Mouse (Mus musculus): ENCODE data around the gene Otud5. TPM values are rescaled to one million over a fixed set of nuclear protein-coding genes. Genes with fewer than 3 reads are reported as not detected.
A peak's percentile ranks its signal among the peaks of the same experiment; 100 is the strongest.

Gene Otud5
- total and polyA plus RNA-seq, 3 experiments = 53.7 to 86.5 (median 71.8) TPM

- DNase-seq (ENCODE audit: low spot score) (peak; percentile 2), ATAC-seq (ENCODE audit: extremely low read depth, insufficient number of reproducible peaks, low FRiP score, poor library complexity, severe bottlenecking) (no peak)
- H3K4me3 ChIP-seq (ENCODE audit: low read depth, low read length) = no peak overlapping the region
- H3K27me3 ChIP-seq (ENCODE audit: insufficient read depth, low read length) = no peaks in the 10 kb centered on the region
- TF ChIP-seq CTCF (IDR thresholded peaks at IDR 0.05; ENCODE audit: low read depth, low read length) (no peak), POLR2AphosphoS5 (IDR thresholded peaks at IDR 0.05; ENCODE audit: insufficient replicate concordance, low read depth, low read length) (no peak), GATA2 (IDR thresholded peaks at IDR 0.05; ENCODE audit: borderline replicate concordance, low read depth, low read length) (no peak), GATA1 (IDR thresholded peaks at IDR 0.05; ENCODE audit: borderline replicate concordance, low read length) (no peak), TAL1 (conservative IDR thresholded peaks at IDR 0.05; ENCODE audit: low read depth, low read length) (no peak)
- peaks cover 8% of the 10 kb centered on the region for H3K4me1 ChIP-seq (ENCODE audit: insufficient read depth, low read depth, low read length)
- H3K36me3 ChIP-seq (replicated peaks) = peaks cover 67% of the 10 kb centered on the region
- H3K9me3 ChIP-seq (replicated peaks) = no peaks in the 10 kb centered on the region
These were observed 18.1 kb downstream of the Otud5 start for GRCm38 (mm10) chrX:7859191-7859753.

GRCm38 (mm10) chrX:7863181-7863580, 22.0 kb downstream of the Otud5 start:
- DNase-seq (ENCODE audit: low spot score) = no peak
- H3K4me1 ChIP-seq (ENCODE audit: insufficient read depth, low read depth, low read length) = peaks cover 8% of the 10 kb centered on the region
- no peaks in the 10 kb centered on the region for H3K9me3 ChIP-seq (replicated peaks)
- H3K4me3 ChIP-seq (ENCODE audit: low read depth, low read length) = no peak overlapping the region
- H3K27me3 ChIP-seq (ENCODE audit: insufficient read depth, low read length) = no peaks in the 10 kb centered on the region
- TF ChIP-seq GATA1 (IDR thresholded peaks at IDR 0.05; ENCODE audit: borderline replicate concordance, low read length) (no peak), POLR2AphosphoS5 (IDR thresholded peaks at IDR 0.05; ENCODE audit: insufficient replicate concordance, low read depth, low read length) (no peak), GATA2 (IDR thresholded peaks at IDR 0.05; ENCODE audit: borderline replicate concordance, low read depth, low read length) (no peak), CTCF (IDR thresholded peaks at IDR 0.05; ENCODE audit: low read depth, low read length) (no peak), TAL1 (conservative IDR thresholded peaks at IDR 0.05; ENCODE audit: low read depth, low read length) (no peak)
- peaks cover 83% of the 10 kb centered on the region for H3K36me3 ChIP-seq (replicated peaks)
- no peak for ATAC-seq (ENCODE audit: extremely low read depth, insufficient number of reproducible peaks, low FRiP score, poor library complexity, severe bottlenecking)

GRCm38 (mm10) chrX:7864551-7864950, 23.4 kb downstream of the Otud5 start:
- Histone ChIP-seq H3K36me3 (replicated peaks) (peaks cover 79% of the 10 kb centered on the region), H3K4me1 (ENCODE audit: insufficient read depth, low read depth, low read length) (peaks cover 2% of the 10 kb centered on the region; the same call in 1 of the 2 replicates), H3K9me3 (replicated peaks) (no peaks in the 10 kb centered on the region), H3K4me3 (ENCODE audit: low read depth, low read length) (no peak overlapping the region), H3K27me3 (ENCODE audit: insufficient read depth, low read length) (no peaks in the 10 kb centered on the region)
- DNase-seq (ENCODE audit: low spot score) (no peak), ATAC-seq (ENCODE audit: extremely low read depth, insufficient number of reproducible peaks, low FRiP score, poor library complexity, severe bottlenecking) (no peak)
- no peak for TF ChIP-seq POLR2AphosphoS5 (IDR thresholded peaks at IDR 0.05; ENCODE audit: insufficient replicate concordance, low read depth, low read length)
- TF ChIP-seq GATA1 (IDR thresholded peaks at IDR 0.05; ENCODE audit: borderline replicate concordance, low read length) = no peak
- no peak for TF ChIP-seq GATA2 (IDR thresholded peaks at IDR 0.05; ENCODE audit: borderline replicate concordance, low read depth, low read length)
- TF ChIP-seq CTCF (IDR thresholded peaks at IDR 0.05; ENCODE audit: low read depth, low read length) = no peak
- TF ChIP-seq TAL1 (conservative IDR thresholded peaks at IDR 0.05; ENCODE audit: low read depth, low read length) = no peak

DNA sequence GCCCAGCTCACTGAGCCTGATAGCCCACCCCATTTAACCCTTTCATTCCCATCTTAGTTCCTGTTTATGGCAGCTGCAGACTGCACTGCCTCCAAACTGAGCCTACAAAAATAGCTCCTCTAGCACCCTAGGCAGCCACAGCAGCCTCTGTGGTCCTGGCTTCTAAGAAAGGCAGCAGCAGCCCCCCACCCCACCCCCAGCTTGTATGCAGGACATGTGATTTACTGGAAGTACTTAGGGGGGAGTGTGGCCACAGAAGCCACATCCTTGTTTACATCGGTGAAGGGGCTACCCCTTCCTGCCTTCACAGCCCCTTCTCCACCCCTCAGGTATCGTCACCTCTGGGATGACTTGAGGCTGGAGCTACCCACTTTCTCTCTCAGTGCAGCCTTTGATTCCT, 24.2 kb downstream of the Otud5 start:
- ATAC-seq (ENCODE audit: extremely low read depth, insufficient number of reproducible peaks, low FRiP score, poor library complexity, severe bottlenecking) = no peak
- Histone ChIP-seq H3K4me3 (ENCODE audit: low read depth, low read length) (no peak overlapping the region), H3K27me3 (ENCODE audit: insufficient read depth, low read length) (no peaks in the 10 kb centered on the region), H3K9me3 (replicated peaks) (no peaks in the 10 kb centered on the region), H3K4me1 (ENCODE audit: insufficient read depth, low read depth, low read length) (no peaks in the 10 kb centered on the region; the same call in 1 of the 2 replicates), H3K36me3 (replicated peaks) (peaks cover 75% of the 10 kb centered on the region)
- no peak for DNase-seq (ENCODE audit: low spot score)
- TF ChIP-seq GATA2 (IDR thresholded peaks at IDR 0.05; ENCODE audit: borderline replicate concordance, low read depth, low read length) (no peak), TAL1 (conservative IDR thresholded peaks at IDR 0.05; ENCODE audit: low read depth, low read length) (no peak), POLR2AphosphoS5 (IDR thresholded peaks at IDR 0.05; ENCODE audit: insufficient replicate concordance, low read depth, low read length) (no peak), GATA1 (IDR thresholded peaks at IDR 0.05; ENCODE audit: borderline replicate concordance, low read length) (no peak), CTCF (IDR thresholded peaks at IDR 0.05; ENCODE audit: low read depth, low read length) (no peak)

GRCm38 (mm10) chrX:7865786-7866185, 24.6 kb downstream of the Otud5 start:
- H3K9me3 ChIP-seq (replicated peaks) = no peaks in the 10 kb centered on the region
- H3K27me3 ChIP-seq (ENCODE audit: insufficient read depth, low read length) = no peaks in the 10 kb centered on the region
- ATAC-seq (ENCODE audit: extremely low read depth, insufficient number of reproducible peaks, low FRiP score, poor library complexity, severe bottlenecking) (no peak), DNase-seq (ENCODE audit: low spot score) (no peak)
- H3K4me1 ChIP-seq (ENCODE audit: insufficient read depth, low read depth, low read length) = no peaks in the 10 kb centered on the region; the same call in 1 of the 2 replicates
- no peak for TF ChIP-seq POLR2AphosphoS5 (IDR thresholded peaks at IDR 0.05; ENCODE audit: insufficient replicate concordance, low read depth, low read length)
- no peak overlapping the region for H3K4me3 ChIP-seq (ENCODE audit: low read depth, low read length)
- peaks cover 71% of the 10 kb centered on the region for H3K36me3 ChIP-seq (replicated peaks)

GRCm38 (mm10) chrX:7867141-7867540, 26.0 kb downstream of the Otud5 start:
- ATAC-seq (ENCODE audit: extremely low read depth, insufficient number of reproducible peaks, low FRiP score, poor library complexity, severe bottlenecking) (no peak), DNase-seq (ENCODE audit: low spot score) (no peak)
- Histone ChIP-seq H3K27me3 (ENCODE audit: insufficient read depth, low read length) (no peaks in the 10 kb centered on the region), H3K4me1 (ENCODE audit: insufficient read depth, low read depth, low read length) (no peaks in the 10 kb centered on the region; the same call in 1 of the 2 replicates), H3K36me3 (replicated peaks) (peaks cover 70% of the 10 kb centered on the region), H3K4me3 (ENCODE audit: low read depth, low read length) (no peak overlapping the region), H3K9me3 (replicated peaks) (no peaks in the 10 kb centered on the region)
- TF ChIP-seq TAL1 (conservative IDR thresholded peaks at IDR 0.05; ENCODE audit: low read depth, low read length) = no peak
- TF ChIP-seq POLR2AphosphoS5 (IDR thresholded peaks at IDR 0.05; ENCODE audit: insufficient replicate concordance, low read depth, low read length) = no peak
- TF ChIP-seq GATA2 (IDR thresholded peaks at IDR 0.05; ENCODE audit: borderline replicate concordance, low read depth, low read length) = no peak
- TF ChIP-seq CTCF (IDR thresholded peaks at IDR 0.05; ENCODE audit: low read depth, low read length) = no peak
- TF ChIP-seq GATA1 (IDR thresholded peaks at IDR 0.05; ENCODE audit: borderline replicate concordance, low read length) = no peak
